Mouse (Mus musculus) bone marrow, adult 2 months (tissue): ENCODE measurements around the gene Col25a1.

Source experiments
- CTCF ChIP-seq: fragments of 200-500 bp; IDR thresholded peaks from 2 replicates; pipeline ENCODE4 v1.5.1; 2011; ENCODE audit warnings: low read length, control low read depth; ENCODE audit not compliant: control insufficient read depth, insufficient read depth
- POLR2A ChIP-seq: fragments of 200-500 bp; IDR thresholded peaks from 2 replicates; pipeline ENCODE4 v1.6.1; 2011; ENCODE audit warnings: low read depth, mild to moderate bottlenecking, control low read depth, low read length, borderline replicate concordance; ENCODE audit not compliant: control insufficient read depth

DNA sequence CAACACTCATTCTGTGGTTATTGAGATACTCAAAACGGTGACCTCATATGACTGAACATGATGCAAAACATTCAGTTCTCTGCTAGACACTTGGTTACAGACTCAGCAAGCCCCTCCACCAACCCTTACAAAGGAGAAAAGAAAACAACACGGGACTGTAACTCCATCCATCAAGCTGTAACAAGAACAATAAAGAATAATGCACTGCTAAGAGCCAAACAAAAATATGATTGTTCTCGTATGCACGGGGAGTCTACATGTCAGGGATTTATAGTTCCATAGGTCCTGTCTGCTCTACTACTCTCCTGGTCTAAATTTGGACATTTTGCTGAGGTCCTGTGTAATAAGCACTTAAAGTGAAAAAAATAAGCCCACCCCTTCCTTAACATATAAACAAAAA, 29.6 kb downstream of the Col25a1 start:
- TF ChIP-seq CTCF (no peak), POLR2A (no peak)
